Mouse (Mus musculus) gastrocnemius, postnatal 36 days (tissue): ENCODE results near the gene Eif3d. TPM values are rescaled to one million over a fixed set of nuclear protein-coding genes. Genes with fewer than 3 reads are reported as not detected.
A peak's percentile ranks its signal among the peaks of the same experiment; 100 is the strongest.

Source experiments
- DNase-seq, 2 experiments: peaks; one replicate each; pipeline ENCODE4 v3.0.0; 2022
- intact Hi-C: fragments of 180-260 bp; cut with DNase I; formaldehyde crosslinking; loops from one replicate; pipeline ENCODE4 v1.15.1; 2025
- total RNA-seq, 2 experiments: library from RNA; stranded (reverse); gene quantifications; 2 replicates each; pipeline ENCODE4 v1.2.3; 2021

The Eif3d gene
- total RNA-seq, 2 experiments from 2014 or later: 52.9 to 53.9 TPM

DNA sequence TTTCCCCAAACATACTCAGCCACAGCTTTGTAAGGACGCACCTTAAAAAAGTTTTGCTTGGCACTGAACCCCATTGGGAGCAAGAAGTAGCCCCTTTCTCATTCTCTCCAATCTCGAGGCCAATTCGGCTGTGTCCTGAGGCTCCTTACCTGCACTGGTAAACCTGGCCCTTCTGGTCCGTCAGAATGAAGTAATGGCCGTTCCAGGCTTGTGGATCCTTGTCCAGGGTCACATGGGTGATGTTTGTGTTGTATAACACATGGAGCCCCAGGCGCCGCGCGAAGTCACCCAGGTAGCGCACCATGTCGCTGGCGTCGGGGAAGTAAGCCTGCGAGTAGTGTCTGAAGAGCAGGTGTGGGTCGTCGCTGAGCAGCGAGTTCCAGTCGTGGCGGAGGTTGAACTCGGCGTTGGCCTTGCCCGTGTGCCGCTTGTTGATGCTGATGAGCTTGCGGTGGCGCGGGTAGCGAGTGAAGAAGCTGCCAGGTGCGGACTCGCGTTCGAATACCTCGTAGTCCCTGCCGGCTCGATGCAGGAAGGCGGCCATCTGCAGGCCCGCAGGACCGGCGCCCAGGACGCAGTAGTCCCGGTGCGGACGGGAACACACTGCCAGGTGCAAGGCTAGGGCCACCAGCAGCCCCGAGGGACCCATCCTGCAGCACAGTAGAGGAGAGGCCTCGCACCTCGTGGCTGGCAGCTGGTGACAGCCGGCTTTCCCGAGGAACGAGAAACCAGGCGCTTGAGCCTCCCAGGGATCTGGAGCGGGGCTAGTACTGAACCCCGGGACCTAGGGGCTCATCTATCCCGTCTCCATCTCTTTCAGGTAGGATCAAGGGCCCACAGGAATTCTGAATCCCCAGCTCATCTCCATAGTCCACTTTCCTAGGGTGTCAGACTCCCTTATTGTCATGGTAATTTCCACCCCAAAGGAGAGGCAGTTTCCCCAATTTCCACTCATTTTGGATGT lies 14.9 kb downstream of the Eif3d start:
- intact Hi-C loops: no loop called here
- DNase-seq: no peak

DNA sequence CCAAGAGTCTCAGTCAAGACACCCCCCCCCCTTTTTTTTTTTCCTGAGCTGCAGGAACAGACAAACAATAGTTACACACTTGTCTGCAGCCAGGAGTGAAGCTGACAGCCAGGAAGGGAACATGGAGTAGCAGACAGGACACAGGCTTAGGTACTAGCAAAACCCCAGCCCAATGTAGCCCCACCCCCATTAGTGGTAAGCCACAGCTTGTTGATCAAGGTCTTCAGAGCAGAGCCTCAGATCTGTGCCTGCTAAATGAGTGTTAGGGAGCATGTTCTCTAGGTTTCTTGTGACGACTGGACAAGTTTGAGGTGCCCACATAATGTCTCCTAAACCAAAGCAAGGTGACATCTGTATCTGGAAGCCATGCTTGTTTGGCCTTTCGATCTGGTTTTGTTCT lies 16.3 kb downstream of the Eif3d start:
- no peak for DNase-seq
- intact Hi-C loops: no loop called here

DNA sequence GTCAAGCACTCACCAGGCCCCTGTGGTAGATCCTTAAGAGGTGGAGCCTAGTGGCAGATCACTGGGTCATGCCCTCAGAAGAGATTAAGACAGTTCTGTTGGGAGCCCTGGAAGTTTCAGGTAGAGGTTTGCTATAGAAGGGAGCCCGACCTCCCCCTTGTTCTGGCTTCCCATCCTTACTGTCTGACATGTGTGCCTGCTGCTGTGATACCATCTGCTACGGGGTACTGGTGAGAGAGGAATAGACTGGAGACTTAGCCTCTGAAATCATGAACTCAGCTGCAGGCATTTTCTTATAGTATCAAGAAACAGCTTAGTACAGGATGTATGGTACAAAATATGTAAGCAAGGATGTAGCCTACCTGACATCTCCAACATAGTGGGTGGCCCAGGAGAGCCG lies 17.7 kb downstream of the Eif3d start:
- intact Hi-C loops: no loop called here

DNA sequence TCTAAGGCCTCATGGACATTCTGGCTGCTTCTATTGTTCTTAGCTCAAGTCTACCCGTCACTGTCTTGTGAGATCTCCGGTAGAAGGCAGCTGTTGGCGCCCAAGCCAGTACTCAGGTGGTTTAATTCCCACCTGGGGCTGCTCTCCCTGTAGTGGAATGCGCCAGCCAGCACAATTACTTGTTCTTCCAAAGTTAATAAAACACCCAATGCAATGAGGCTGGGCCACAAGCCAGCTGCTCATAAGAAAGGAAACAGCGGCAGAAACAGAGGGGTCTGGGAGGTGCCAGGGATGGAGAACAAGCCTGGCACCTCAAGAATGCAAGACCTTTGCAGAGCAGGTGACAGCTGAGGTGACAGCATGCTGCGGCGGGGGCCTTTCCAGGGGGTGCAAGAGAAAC lies 21.6 kb downstream of the Eif3d start:
- intact Hi-C loops: no loop called here
- DNase-seq: no peak

More for the DNA sequence above, 17.7 kb downstream of the Eif3d start:
- no peak for DNase-seq

DNA sequence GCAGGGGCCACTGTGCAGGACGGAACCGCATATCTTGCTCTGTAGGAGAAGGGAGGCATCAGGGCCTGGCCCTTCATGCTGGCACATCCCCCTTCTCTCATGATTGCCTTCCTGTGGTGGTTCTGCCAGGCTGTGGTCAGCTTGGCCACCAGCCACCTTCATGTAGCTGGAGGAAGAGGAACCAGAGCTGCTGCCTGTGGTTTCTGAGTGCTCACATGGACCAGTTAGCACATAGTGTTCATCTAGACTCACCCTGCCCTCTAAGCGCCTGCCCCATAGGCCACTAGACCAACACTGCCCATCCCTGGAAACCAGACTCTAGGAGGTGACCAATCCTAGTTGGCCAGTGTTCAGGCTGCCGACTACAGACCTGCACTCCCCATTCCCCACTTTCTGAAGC lies 24.9 kb downstream of the Eif3d start:
- DNase-seq: no peak
- intact Hi-C loops: no loop called here

DNA sequence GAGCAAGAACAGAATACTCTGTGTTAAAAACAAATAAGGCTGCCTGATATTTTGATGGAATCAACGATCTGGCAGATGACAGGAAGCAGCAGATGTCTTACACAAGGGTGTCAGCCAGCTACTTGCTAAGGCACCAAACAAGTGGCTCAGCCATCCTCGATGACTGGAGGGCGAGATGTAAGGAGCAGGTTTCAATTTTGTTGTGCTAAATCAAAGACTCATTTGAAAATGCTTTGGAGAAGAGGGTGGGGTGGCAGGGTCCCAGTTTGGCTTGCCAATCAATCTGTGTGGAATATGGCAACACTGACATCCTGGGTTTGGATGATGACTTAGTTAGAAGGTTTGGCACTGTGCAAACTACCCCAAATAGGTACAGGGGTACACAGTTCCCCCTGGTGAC lies 29.1 kb downstream of the Eif3d start:
- no peak for DNase-seq
- intact Hi-C loops: no loop called here

DNA sequence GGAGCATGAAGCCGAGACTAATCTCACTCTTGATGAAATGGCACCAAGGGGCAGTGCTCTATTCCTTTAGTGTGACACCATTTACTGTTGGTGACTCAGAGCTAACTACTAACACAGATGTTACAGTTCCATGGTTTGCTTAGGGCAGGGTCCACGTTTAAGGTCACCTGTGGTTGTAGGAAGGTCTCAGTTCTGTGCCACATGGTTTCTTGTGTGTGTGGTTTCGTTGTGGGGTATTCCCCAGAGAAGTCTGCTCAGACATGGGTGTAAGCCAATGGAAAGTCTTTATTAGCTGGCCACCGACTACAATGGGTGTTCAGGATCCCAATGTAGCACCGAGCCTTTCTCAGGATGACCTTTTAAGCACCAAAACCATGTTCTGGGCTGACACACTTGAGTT lies 32.1 kb downstream of the Eif3d start:
- no peak for DNase-seq
- intact Hi-C loops: no loop called here

DNA sequence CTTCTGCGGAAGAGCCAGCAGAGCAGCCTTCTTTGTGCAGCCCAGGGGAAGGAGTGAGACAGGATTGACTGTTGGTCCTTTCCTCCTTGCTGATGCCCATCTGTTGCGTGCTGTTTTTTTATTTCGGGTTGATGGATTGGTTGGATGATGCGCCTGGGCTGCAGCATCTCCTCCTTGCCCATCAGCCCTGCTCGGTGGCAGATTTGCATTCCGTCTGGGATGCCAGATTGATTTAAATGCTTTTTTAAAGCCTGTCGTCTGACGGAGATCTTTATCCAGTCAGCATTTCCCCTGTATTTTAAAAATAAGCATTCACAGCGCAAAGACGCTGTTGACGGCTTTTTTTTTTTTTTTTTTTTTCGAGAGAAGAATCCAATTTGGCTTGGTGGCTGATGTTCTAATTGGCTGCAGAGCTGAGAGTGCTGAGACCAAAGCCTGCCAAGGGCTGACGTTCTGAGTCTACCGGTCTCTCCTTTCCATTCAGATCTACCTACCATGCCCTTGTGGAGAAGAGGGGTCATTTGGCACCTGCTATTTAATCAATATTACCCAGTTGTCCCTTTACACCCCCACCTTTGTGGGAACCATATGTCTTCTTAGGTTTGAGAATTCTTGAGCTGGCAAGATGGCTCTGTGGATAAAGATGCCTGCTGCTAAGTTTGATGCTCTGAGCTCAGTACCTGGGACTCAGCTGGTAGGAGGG lies 34.8 kb downstream of the Eif3d start:
- DNase-seq: no peak
- intact Hi-C loops: no loop called here

DNA sequence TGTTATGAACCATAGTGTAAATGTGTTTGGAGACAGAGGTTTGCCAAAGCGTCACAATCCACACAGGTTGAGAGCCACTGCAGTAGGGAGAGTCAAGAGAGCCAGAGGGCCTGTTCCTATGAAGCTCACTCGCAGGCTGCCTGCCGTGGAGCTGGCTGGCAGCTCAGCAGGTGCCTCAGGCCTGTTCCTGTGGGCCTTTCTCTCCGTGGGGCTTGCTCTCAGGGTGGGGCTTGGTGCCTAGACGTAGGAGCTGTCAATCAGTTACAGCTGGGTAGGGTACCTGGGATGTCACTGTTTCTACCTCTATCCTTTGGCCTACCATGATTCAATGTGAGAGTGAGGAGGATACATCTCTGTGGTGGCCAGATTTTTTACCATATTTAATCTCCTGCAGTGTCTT lies 35.6 kb downstream of the Eif3d start:
- intact Hi-C loops: loop anchor here (5.0 kb wide), 1 partner anchor 37 kb away; the partner anchor contains the start of gene Eif3d
- DNase-seq: no peak

DNA sequence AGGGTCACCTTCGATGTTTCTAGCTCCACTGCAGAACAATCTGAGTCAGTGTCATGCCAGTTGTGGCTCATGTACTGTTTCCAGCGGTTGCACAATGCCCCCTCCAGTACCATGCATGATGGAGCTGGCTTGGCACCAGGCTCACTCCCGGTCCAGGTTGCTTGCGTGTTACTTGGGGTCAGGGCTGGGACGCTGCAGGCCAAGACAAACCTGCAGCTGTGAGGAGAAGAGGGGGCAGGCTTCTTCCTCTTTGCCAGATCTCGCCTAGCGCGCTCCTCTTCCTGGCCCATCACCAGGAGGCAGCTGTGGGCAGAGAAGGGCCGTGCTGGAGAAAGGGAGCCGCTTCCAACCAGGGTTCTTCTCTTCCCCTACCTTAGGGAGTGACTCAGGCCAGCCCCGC lies 36.3 kb downstream of the Eif3d start:
- peak in 1 of 2 experiments; percentile 43 for DNase-seq
- intact Hi-C loops: loop anchor here (5.0 kb wide), 1 partner anchor 38 kb away; the partner anchor contains the start of gene Eif3d

DNA sequence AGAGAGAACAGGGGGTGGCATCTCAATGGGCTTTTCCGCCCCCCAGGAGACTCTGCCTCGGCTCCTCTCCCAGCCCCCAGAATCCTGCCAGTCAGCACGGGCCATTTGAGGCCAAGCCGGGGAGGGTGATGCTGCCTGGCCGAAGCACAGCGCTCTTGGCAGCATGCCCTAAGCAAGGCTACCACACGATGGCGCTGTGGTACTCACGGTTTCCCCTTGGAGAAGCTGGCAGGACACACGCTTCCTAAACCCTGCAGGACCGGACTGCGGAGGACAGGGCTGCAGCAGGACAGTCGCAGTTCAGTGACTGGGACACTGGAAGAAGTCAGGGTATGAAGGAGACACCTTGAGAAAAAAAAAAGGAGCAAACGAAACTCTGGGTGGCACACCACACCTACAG lies 36.8 kb downstream of the Eif3d start:
- peak; percentile 98 to 100 for DNase-seq
- intact Hi-C loops: loop anchor here (5.0 kb wide), 1 partner anchor 39 kb away; the partner anchor contains the start of gene Eif3d

DNA sequence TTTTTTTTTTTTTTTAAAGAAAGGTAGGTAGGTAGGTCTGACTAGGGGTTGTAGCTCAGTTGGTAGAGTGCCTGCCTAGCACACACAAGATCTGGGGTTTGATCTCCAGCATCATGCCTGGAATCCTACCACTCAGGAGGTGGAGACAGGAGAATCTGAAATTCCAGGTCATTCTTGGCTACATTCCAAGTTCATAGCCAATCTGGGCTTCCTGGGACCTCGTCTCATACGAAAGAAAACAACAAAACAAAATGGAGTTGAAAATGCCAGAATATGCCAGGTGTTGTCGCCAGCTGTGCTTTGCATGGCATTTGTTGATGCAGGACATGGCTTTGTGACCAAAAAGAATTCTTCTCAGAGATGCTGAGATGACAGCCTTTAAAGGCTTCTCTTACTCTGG lies 37.4 kb downstream of the Eif3d start:
- DNase-seq: no peak

DNA sequence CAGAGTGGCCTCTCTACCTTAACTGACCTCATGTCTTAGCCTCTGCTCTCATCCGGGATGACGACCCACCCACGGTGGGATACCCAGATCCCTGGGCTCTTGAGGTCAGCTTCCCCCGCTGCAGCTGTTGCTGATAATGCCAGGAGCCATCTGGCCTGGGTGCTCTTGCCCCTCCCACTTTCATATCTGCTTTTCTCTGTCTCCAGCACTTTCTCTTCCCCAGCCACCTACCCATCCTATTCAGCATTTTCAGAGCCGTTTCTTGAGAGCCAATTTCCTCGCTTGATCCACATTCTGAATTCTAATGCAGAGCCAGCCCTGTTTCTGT lies 39.0 kb downstream of the Eif3d start:
- intact Hi-C loops: loop anchor here (5.0 kb wide), 1 partner anchor 41 kb away; the partner anchor contains the start of gene Eif3d

More for the DNA sequence above, 37.4 kb downstream of the Eif3d start:
- intact Hi-C loops: loop anchor here (5.0 kb wide), 1 partner anchor 39 kb away; the partner anchor contains the start of gene Eif3d

DNA sequence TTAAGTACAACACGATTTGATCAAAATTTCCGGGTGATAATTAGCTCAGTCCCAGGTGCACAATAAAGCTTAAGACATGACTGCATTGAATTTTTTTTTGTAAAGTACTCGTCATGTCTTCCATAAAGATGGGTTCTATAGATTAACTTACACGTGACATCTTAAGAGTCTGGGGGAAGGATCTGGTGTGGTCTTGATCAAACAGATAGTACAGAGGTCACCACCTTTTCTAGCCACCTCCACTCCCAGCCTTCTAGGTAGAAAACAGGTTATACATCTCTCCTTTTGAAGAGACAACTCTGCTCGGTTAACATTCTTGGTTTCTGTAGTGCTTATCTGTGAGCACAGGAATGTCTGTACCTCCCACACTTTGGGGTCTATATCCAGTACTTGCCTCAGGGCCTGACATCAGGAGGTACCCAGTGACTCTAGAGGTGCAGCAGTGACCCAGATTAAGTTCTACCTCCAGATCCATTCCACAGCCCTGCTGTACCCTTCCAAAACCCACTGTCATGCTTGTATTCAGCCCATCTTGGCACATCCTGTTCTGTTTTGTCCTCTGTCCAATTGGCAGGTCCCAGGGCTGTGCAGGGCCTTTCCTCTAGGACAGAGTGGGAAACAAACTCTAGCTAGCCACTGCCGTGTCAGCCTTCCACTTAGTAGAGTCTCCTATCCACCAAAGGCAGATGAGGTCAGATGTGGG lies 39.5 kb downstream of the Eif3d start:
- intact Hi-C loops: loop anchor here (5.0 kb wide), 1 partner anchor 41 kb away; the partner anchor contains the start of gene Eif3d
- DNase-seq: no peak

More for the DNA sequence above, 39.0 kb downstream of the Eif3d start:
- no peak for DNase-seq

DNA sequence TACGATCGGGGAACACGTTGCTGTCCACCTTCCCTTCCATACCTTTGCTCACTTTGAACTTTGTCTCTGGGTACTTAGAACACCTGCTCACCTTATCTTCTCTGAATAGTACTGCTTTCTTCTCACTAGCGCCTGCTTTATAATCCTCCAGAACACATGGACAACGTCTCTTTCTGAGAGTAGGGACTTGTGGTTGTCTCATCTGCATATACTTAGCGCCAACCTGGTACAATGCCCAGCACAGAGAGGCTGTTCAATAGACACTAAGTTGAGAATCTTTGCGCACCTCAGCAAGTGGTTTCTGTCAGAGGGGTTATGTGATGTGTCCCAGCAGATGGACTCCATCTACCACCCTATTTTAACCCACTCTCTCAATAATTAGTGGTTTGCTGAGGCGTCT lies 40.8 kb downstream of the Eif3d start:
- intact Hi-C loops: loop anchor here (5.0 kb wide), 1 partner anchor 42 kb away; the partner anchor contains the start of gene Eif3d
- no peak for DNase-seq

DNA sequence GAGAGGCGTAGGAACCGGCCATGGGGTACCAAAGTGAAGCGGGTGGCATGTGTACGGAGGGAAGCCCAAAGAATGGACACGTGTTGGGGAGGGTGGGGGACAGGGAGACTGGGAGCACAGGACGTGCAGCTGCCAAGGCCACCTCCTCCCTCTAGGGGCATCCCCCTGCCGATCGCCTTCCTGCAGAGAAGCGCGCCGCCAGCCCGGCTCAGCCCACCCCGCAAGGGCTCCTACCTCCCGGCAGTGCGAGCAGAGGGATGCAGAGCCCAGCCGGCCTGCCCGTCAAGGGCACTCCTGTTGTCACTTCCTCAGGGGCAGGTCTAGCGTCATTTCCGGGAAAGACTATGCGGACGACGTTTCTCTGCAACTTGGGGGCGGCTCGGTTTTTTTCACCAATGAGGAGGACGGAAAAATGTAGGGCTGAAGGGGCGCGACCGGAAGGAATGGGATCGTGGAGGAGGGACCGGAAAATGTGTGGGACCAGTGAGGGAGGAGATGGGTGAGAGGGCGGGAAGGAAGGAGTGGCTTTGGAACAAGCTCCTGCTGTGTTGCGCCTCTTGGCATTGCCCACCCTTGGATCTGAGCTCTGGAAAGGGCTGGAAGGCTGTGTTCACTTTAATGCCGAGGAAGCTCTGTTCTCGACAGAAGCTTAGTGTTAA lies 41.8 kb downstream of the Eif3d start, which contains the start of gene Txn2:
Txn2 (minus strand) TSS at position 334 of the 659 bp plus-strand sequence.
- peak; percentile 89 to 94 for DNase-seq
- intact Hi-C loops: no loop called here

DNA sequence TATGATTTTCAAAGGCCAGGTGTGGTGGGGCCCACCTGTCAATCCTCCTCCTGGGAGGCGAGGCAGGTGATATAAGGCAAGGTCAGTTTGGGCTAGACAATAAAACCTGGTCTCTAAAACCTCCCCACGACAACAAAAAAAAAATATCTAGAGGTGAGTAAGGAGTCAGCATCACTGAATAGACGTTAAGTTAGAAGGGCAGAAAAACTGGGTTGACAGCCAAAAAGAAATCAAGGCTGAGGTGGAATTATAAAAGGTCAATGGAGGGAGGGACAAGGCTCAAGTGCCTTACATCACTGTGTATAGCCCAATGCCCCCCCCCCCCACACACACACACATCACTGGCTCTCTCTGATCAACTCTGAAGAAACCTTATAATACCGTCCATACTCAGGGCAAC lies 42.5 kb downstream of the Eif3d start:
- no peak for DNase-seq
- intact Hi-C loops: no loop called here

DNA sequence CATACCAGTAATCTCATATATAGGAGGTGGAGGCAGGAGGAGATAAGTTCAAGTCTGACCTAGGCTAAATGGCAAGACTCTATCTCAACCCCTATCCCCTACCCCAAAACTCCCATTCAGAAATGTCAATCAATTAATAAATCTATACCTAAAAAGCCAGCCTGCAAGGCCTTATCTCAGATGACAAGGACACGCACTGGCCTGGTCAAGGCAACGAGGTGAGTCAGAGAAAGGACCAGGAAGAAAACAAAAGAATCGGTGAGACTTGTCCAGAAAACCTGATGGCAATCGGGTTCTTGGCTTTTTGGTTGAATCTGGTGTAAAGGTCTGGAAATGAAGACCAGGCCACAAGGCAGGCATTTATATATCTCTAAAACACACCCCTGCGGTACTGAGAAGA lies 43.7 kb downstream of the Eif3d start:
- intact Hi-C loops: no loop called here
- no peak for DNase-seq

DNA sequence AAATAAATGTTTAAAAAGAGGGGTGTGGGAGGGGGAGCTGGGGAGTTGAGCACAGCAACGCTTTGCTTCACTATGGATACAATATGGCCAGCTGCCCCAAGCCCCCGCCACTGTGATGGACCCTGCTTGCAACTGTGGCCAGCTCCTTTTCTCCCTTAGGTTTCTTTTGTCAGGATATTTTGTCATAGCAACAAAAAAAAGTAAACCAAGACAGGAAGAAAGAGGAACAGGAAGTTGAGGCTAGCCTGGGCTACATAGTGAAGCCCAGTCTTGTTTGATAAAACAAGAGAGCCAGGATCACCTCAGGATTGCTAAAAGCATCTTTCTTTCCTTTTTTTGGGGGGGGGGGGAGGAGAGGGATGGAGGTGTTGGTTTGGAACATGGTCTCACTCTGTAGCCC lies 45.4 kb downstream of the Eif3d start:
- no peak for DNase-seq
- intact Hi-C loops: no loop called here
